Comparison of ENCODE assay signal across 12 mouse cellular contexts in genomic region chr4:135140647-135141515, GRCm38 (mm10). TPM values are rescaled to one million over a fixed set of nuclear protein-coding genes. Genes with fewer than 3 reads are reported as not detected.
DNase-seq lines count a peak whose midpoint lies in the region; ATAC-seq lines count a peak whose summit lies in the region.
"Had no signal": no experiment of that assay in that cellular context is flagged by ENCODE, and none has a peak within 500 bp of the region (broad histone marks: within the 10 kb centered on the region; RNA-seq: fewer than 3 reads in every experiment).

No protein-coding gene starts in this region.

- ATAC-seq in heart, embryonic 12.5 days (ENCODE audit: insufficient number of reproducible peaks, low FRiP score): no peak
- ATAC-seq in midbrain, embryonic 14.5 days (ENCODE audit: low FRiP score, low TSS enrichment): no peak
- no peak for ATAC-seq in embryonic facial prominence, embryonic 15.5 days (ENCODE audit: insufficient number of reproducible peaks, low FRiP score, low TSS enrichment, low read depth)
- ATAC-seq in megakaryocyte-erythroid progenitor cell, adult 5-6 weeks (replicated peaks; ENCODE audit: low FRiP score, low TSS enrichment, poor library complexity, severe bottlenecking): 0 out of 2 replicates have a peak, but pooled peaks have one; percentile 19
- ATAC-seq: inflammation-experienced regulatory T-cells, adult 6 months had no signal

- 0 out of 2 replicates have a peak, but pooled peaks cover 4% of the 10 kb centered on the region for H3K4me1 ChIP-seq in heart, embryonic 12.5 days (replicated peaks)
- H3K4me1 ChIP-seq in midbrain, embryonic 10.5 days: peaks cover 17% of the 10 kb centered on the region
- no peaks in the 10 kb centered on the region for H3K4me1 ChIP-seq in midbrain, embryonic 14.5 days (ENCODE audit: control insufficient read depth, insufficient read depth, low read length)
- peaks cover 17% of the 10 kb centered on the region for H3K4me1 ChIP-seq in embryonic facial prominence, embryonic 15.5 days

- 0 out of 2 replicates have a peak overlapping the region, but pooled peaks have one; percentile 3 for H3K4me2 ChIP-seq in heart, embryonic 12.5 days
- no peak overlapping the region for H3K4me2 ChIP-seq in midbrain, embryonic 14.5 days (ENCODE audit: low read length)
- peak overlapping the region; percentile 13 for H3K4me2 ChIP-seq in embryonic facial prominence, embryonic 15.5 days (replicated peaks)
- H3K4me2 ChIP-seq: liver, embryonic 11.5 days; midbrain, embryonic 12.5 days had no signal

- H3K9ac ChIP-seq in heart, embryonic 12.5 days: no peak overlapping the region
- no peak overlapping the region for H3K9ac ChIP-seq in midbrain, embryonic 14.5 days (replicated peaks; ENCODE audit: low read length)
- H3K9ac ChIP-seq in embryonic facial prominence, embryonic 15.5 days: no peak overlapping the region
- H3K9ac ChIP-seq: midbrain, embryonic 12.5 days had no signal

- no peak overlapping the region for H3K27ac ChIP-seq in heart, embryonic 12.5 days (ENCODE audit: poor library complexity, severe bottlenecking)
- H3K27ac ChIP-seq in midbrain, embryonic 10.5 days (replicated peaks): no peak overlapping the region
- H3K27ac ChIP-seq in midbrain, embryonic 14.5 days (replicated peaks; ENCODE audit: low read depth, low read length): no peak overlapping the region
- H3K27ac ChIP-seq in embryonic facial prominence, embryonic 15.5 days (replicated peaks): no peak overlapping the region
- H3K27ac ChIP-seq: midbrain, embryonic 12.5 days had no signal

- H3K4me3 ChIP-seq in heart, embryonic 12.5 days: no peak overlapping the region
- peak overlapping the region; percentile 11; the same call in 1 of the 2 replicates for H3K4me3 ChIP-seq in midbrain, embryonic 10.5 days
- no peak overlapping the region for H3K4me3 ChIP-seq in midbrain, embryonic 14.5 days (replicated peaks; ENCODE audit: low read depth, low read length)
- 0 out of 2 replicates have a peak overlapping the region, but pooled peaks have one; percentile 9 for H3K4me3 ChIP-seq in embryonic facial prominence, embryonic 15.5 days (replicated peaks)
- H3K4me3 ChIP-seq: midbrain, embryonic 12.5 days had no signal

- H3K36me3 ChIP-seq in heart, embryonic 12.5 days: no peaks in the 10 kb centered on the region
- H3K36me3 ChIP-seq in midbrain, embryonic 10.5 days: no peaks in the 10 kb centered on the region
- H3K36me3 ChIP-seq in midbrain, embryonic 14.5 days (ENCODE audit: control insufficient read depth, insufficient read depth, low read length): no peaks in the 10 kb centered on the region
- H3K36me3 ChIP-seq in embryonic facial prominence, embryonic 15.5 days: no peaks in the 10 kb centered on the region
- H3K36me3 ChIP-seq: midbrain, embryonic 12.5 days had no signal

- H3K27me3 ChIP-seq in heart, embryonic 12.5 days (replicated peaks): peaks cover 100% of the 10 kb centered on the region
- peaks cover 98% of the 10 kb centered on the region for H3K27me3 ChIP-seq in midbrain, embryonic 10.5 days (ENCODE audit: low read depth, poor library complexity, severe bottlenecking)
- peaks cover 55% of the 10 kb centered on the region for H3K27me3 ChIP-seq in midbrain, embryonic 14.5 days (ENCODE audit: control insufficient read depth, insufficient read depth, low read length)
- peaks cover 94% of the 10 kb centered on the region for H3K27me3 ChIP-seq in embryonic facial prominence, embryonic 15.5 days

- H3K9me3 ChIP-seq in heart, embryonic 12.5 days (replicated peaks): no peaks in the 10 kb centered on the region
- no peaks in the 10 kb centered on the region for H3K9me3 ChIP-seq in midbrain, embryonic 10.5 days (replicated peaks)
- H3K9me3 ChIP-seq in midbrain, embryonic 14.5 days (ENCODE audit: control insufficient read depth, low read length): no peaks in the 10 kb centered on the region
- H3K9me3 ChIP-seq in embryonic facial prominence, embryonic 15.5 days (replicated peaks): no peaks in the 10 kb centered on the region
- H3K9me3 ChIP-seq: midbrain, embryonic 12.5 days had no signal

- DNase-seq in heart, adult 9 months (ENCODE audit: low spot score in 2 of 2): no peak
- DNase-seq in midbrain, embryonic 10.5 days (ENCODE audit: low spot score): no peak
- DNase-seq in midbrain, embryonic 14.5 days: no peak
- DNase-seq in thymus, postnatal 14 days: no peak
- DNase-seq in left cerebral cortex, postnatal 10 days (ENCODE audit: extremely low spot score in 1 of 2, low spot score in 2 of 2): no peak
- DNase-seq: cerebellum, adult 8-10 months had no signal

- intact Hi-C loops in left cerebral cortex, postnatal 10 days (cut with DNase I): loop anchor here (5.0 kb wide), 1 partner anchor 74 kb away; no protein-coding TSS in a partner anchor

- under 1% methylated on average over 25 of the region's 25 CpGs for WGBS in heart, embryonic 12.5 days
- WGBS in midbrain, embryonic 10.5 days: under 1% methylated on average over 25 of the region's 25 CpGs
- 2% methylated on average over 25 of the region's 25 CpGs for WGBS in midbrain, embryonic 14.5 days
- 5% methylated on average over 25 of the region's 25 CpGs for WGBS in embryonic facial prominence, embryonic 15.5 days

RNA-seq across cellular contexts. Expression of gene Runx3, which starts 20.4 kb away (rescaled TPM):
- 0.04 and 0.06 TPM in 2 replicates for polyA plus RNA-seq in heart, embryonic 12.5 days (2016; fragmentation: Nextera tagmentation; extraction: Ambion mirVana)
- 0.04 TPM in 2 replicates for polyA plus RNA-seq in midbrain, embryonic 10.5 days (2016; fragmentation: Nextera tagmentation; extraction: Ambion mirVana)
- not detected in 2 replicates for polyA plus RNA-seq in midbrain, embryonic 14.5 days (2014; fragmentation: Nextera tagmentation; extraction: Ambion mirVana)
- polyA plus RNA-seq in embryonic facial prominence, embryonic 15.5 days (2015; fragmentation: Nextera tagmentation; extraction: Ambion mirVana): 2.9 and 3.2 TPM in 2 replicates
- total RNA-seq in megakaryocyte-erythroid progenitor cell, adult 5-6 weeks (2014; fragmentation: Nextera tagmentation): 52.3 and 61.6 TPM in 2 replicates
- total RNA-seq in megakaryocyte-erythroid progenitor cell, adult 5-6 weeks (2017): 6.1 and 9.4 TPM in 2 replicates
- not detected for total RNA-seq in left cerebral cortex, postnatal 10 days (2021)
- polyA plus RNA-seq: midbrain, embryonic 12.5 days had no signal

Comparison
In these comparisons a context has a peak if more than half of its experiments do, and no peak if none do; other contexts are left out.
1. H3K4me3 ChIP-seq: peak in midbrain, embryonic 10.5 days (single experiment) and embryonic facial prominence, embryonic 15.5 days (single experiment); none in heart, embryonic 12.5 days (single experiment) and midbrain, embryonic 14.5 days (single experiment).